Mouse (Mus musculus) ovary, postnatal 10 days (tissue): ENCODE data around the gene Cdc42ep1.

Source experiments
- DNase-seq: peaks from one replicate; pipeline ENCODE4 v3.0.0; 2022; ENCODE audit warnings: low spot score

Cdc42ep1 gene

GRCm38 (mm10) chr15:78842371-78843163 is at the start of gene Cdc42ep1:
Cdc42ep1 (plus strand) TSS chr15:78842624.
- DNase-seq: no peak

- DNase-seq: no peak
These were observed 46.0 kb upstream of the Cdc42ep1 start for GRCm38 (mm10) chr15:78796196-78797059.

DNA sequence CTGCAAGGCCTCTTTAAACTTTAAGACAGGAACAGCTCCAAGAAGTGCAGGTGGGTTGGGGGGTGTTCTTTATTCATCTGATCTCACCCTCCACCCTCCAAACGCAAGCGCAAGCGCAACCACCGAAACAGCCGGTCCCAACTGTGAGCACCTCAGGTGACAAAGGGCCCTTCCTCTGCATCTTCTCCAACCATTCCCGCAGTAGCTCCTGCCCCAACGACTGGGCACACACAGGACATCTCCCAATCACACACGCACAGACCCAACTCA is 45.4 kb upstream of the Cdc42ep1 start:
- no peak for DNase-seq

DNA sequence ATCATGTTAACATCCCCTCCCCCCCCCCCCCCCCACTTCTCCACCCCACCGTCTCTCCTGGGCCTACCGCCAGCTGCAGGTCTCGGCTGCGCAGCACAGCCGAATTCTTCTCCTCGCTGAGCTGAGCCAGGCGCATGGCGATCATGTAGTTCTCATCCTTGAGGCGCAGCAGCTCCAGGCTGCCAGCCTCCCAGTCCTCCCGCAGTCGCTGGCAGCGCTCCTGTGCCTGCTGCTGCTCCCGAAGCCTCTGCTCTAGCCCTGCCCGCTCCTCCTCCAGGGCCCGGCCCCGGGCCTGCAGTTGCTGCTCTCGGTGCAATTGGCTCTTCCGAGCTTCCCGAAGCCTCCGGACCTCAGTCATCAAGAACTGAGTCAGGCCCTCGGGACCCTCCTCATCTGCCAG is 43.4 kb upstream of the Cdc42ep1 start:
- no peak for DNase-seq

DNA sequence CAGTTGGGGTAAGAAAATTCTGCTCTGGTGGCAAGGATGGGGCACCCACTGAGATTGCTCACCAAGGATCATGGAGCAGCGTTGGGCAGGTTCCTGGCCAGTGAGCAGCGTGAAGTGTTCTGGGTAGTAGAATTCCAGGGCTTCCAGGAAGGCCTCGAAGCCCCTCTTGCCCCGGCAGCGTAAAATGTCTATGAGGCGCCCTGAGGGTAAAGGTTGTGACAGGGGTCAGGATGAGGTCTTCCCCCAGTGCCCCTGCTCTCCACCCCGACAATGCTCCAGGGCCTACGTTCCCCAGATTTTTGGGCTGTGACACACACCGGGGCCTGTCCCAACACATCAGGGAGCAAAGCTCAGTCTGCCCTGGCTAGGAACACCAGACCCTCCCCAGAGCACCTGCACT is 40.9 kb upstream of the Cdc42ep1 start:
- no peak for DNase-seq

GRCm38 (mm10) chr15:78801971-78802741 is 40.3 kb upstream of the Cdc42ep1 start:
- no peak for DNase-seq

DNA sequence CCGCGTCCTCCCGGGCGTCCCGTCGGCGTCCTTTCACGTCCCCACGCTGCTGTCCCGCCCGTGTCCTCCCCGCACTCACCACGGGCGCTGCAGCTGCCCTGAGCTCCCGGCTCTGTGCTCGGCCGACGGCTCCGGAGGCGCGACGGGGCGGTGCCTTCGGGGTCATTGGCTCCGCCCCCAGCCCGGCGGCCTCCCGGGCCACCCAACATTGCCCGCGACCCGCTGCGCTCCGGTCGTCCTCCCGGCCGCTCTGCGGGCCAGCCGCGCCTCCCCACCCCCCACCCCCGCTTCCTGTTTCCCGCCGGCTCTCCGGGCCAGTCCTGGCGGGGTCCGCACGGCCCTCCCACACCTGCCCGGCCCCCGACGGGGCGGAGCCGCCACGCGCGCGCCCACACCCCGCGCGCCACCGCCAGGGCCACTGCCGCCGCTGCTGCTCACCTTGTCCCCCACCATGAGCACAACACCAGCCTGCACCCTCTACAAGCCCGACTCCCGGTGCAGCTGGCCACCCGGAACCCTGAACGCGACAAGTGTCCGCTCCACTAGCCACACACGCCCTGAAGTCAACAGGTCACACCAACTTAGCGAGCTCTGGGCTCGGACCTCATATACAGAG is 39.5 kb upstream of the Cdc42ep1 start, which contains the start of gene Card10:
Card10 (minus strand) TSS at position 267 of the 616 bp plus-strand sequence.
- no peak for DNase-seq

GRCm38 (mm10) chr15:78803499-78803900 is 38.9 kb upstream of the Cdc42ep1 start:
- no peak for DNase-seq

GRCm38 (mm10) chr15:78804326-78804725 is 38.1 kb upstream of the Cdc42ep1 start:
- DNase-seq: no peak

GRCm38 (mm10) chr15:78805351-78805750 is 37.1 kb upstream of the Cdc42ep1 start:
- DNase-seq: no peak

DNA sequence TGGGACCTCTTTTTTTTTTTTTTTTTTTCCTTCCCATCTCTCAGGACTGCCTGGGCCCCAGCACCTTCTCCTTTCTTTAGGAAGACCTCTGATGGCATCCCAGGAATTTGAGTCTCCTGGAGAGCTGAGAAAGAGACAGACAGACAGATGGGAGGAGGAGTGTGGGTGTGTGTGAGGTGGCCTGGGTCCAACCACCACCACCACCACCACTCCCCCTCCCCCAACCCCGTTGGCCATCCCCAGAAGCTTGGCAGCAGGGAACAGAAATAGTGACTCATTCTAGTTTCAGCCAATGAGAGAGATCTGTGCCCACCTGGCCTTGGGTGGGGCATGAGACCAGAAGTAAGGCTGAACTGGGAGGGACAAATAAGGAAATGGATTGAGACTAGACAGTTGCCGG is 35.8 kb upstream of the Cdc42ep1 start:
- DNase-seq: no peak

DNA sequence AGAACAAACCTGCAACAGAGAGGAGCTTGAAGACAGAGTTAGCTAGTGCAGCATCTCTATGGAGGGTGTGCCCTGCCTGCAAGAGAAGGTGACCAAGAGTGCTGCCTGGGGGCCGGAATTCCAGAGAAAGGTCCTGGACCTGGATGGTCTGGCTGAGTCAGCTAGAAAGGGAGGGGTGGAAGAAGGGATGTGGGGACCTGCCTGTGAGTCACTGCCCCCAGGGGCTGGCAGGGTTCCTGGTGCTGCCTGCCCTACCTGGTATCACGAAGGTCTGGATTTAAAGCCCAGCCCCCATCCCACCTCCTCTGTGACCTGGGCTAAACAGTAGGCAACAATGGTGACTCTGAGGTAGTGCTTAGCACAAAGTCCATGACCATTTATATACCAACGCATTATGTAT is 35.3 kb upstream of the Cdc42ep1 start:
- no peak for DNase-seq

- no peak for DNase-seq
These were observed 33.4 kb upstream of the Cdc42ep1 start for GRCm38 (mm10) chr15:78808980-78809379.

DNA sequence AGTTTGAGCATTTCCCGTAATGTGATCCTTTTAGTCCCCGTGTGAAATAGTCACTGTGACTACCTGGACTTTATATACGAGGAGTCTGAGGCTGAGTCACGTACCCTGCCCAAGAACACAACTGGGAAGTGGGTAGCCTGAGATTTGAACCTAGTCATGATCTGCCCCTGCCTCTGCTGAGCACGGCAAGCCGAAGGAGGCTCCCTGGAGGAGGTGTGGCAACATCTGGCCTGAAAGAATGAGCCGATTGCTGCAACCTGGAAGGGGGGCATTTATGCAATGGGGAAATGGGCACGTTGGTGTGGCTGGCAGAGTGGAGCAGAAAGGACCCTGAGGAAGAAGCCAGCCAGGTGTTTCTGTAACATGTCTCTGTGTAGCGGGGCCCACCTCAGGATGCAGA is 32.7 kb upstream of the Cdc42ep1 start:
- DNase-seq: no peak

- no peak for DNase-seq
These were observed 32.3 kb upstream of the Cdc42ep1 start for GRCm38 (mm10) chr15:78810146-78810545.

DNA sequence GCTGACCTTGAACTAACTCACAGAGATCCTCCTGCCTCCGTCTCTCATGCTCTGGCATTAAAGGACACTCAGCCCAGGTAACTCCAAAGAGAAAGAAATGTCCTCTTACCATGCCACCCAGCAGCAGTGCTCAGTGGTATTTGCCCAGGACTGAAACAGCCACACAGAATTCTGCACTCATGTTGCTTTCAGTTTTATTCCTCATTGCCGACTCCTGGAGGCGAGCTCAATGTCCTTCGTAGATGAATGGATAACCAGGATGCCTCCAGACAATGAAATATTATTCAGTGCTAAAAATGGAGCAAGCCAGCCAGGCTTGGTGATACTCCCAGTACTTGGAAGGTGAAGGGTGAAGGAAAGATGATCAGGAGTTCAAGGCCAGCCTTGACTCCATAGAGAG is 28.8 kb upstream of the Cdc42ep1 start:
- no peak for DNase-seq

DNA sequence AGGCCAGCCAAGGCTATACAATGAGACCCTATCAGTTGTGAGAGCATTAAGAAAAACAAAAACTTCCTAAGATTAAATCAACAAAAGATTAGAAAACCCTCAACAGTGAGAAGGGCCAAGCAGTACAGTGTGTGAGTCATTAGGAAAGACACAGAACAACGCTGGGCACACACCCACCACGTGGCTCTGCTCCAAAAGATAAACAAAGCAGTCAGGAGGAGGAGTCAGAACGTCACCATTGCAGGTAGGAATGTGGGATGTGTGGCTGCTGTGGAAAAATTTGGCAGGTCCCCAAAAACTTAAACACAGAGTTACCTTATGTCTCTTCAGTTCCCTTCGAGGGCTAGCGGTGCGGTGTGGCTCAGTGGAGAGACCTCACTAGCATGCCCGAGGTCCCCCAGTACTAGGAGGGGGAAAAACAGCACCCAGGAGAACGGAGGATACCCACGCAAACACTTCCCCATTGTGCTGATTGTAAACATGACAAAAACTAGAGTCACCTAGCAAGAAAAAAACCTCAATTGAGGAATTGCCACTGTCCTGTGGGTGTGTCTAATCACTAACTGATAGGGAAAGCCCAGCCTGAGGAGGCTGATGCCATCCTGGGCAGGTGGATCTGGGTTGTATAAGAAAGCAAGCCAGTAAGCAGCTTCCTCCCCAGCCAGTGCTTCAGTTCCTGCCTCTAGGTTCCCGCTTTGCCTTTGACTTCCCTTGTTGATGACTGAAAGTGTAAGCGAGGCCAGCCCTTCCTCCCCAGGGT is 26.9 kb upstream of the Cdc42ep1 start:
- DNase-seq: no peak

DNA sequence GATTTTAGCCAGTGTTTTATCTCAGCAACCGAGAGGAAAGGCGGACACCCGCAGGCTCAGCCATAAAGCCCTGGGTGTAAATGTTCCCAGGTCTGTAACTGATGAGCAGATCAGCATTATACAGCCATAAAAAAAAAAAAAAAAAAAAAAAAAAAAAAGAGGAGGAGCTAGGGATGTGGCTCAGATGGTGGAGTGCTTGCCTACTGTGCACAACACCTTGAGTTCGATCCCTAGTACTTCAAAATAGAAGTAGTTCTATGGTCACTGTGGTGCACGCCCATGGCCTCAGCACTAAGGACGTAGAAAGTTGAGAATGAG is 26.4 kb upstream of the Cdc42ep1 start:
- DNase-seq: no peak

DNA sequence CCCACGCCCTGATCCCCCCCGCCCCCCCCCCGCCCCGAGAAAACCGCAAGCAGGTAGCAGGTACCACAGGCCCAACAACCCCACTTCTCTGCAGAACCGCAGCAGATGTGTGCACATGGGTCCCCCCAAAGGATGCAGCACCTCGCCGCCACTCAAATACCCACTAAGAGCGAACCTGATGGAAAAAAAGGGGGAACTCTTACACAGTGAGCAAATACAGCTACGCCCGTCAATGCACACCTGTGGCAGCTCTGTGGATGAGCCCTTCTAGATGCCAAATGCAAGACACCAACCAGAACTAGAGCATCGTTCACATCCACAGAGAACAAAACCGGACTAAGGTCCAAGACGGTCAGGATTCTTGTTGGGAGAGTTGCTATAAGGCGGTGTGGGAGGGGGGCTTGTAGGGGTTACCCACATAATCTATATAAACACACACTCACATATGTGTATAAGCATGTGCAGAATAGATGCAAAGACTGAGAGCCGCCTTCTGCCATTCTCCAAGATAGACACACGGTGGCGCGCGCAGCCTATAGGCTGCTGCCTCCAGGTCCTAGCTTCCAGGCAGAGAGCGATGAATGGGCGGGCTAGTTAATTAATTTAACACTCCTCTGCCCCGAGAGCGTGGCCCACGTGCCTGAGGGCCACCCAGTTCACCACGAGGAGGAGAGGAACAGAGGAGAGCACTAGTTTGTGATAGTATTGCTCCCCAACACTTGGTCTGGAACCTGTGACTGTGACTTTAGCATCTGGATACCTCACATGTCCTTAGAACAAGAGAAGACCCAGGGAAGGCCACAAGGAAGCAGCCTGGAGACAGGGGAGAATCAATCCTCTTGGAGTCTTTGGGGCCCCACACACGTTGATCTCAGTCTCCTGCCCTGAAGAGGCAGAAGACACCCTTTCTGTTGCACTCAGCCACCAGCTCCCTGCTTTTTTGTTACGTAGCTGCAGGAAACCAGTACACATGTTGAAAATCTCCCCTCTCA is 15.9 kb upstream of the Cdc42ep1 start:
- no peak for DNase-seq

DNA sequence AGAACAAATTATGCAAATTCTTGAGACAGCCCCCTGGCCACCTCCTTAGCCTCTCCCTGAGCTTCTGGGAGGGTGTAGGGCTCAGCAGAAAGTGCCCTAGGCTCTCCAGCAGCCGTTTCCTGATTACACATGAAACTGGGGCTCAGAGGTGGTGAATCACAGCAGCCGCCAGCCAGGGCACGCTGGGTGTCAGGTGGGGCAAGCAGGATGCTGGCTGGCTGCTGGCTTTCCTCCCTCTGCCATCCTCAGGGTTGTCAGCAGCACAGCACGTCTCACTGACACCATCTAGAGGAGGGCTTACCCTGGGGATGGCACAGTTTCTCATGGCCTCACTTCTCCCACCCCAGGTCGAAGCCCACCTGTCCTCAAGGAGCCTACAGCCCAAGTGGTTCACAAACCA is 14.1 kb upstream of the Cdc42ep1 start:
- DNase-seq: no peak
